In genomic region chr4:137994562-137995336, GRCm38 (mm10) we compare ENCODE assay signal across 8 mouse cellular contexts. TPM values are rescaled to one million over a fixed set of nuclear protein-coding genes. Genes with fewer than 3 reads are reported as not detected.
DNase-seq lines count a peak whose midpoint lies in the region; ATAC-seq and TF ChIP-seq lines count a peak whose summit lies in the region.

No protein-coding gene starts in this region.

- peak; percentile 37 for DNase-seq in liver, adult 2 months (ENCODE audit: extremely low read depth, low read depth, low spot score)
- DNase-seq in liver: no peak
- DNase-seq in embryonic facial prominence, embryonic 14.5 days (ENCODE audit: low spot score): no peak
- DNase-seq in left cerebral cortex, postnatal 14 days (ENCODE audit: low spot score in 2 of 2): no peak
- no peak for DNase-seq in ovary, postnatal 36 days (ENCODE audit: low spot score)

- H3K4me1 ChIP-seq in liver, adult 2 months (ENCODE audit: control insufficient read depth, insufficient read depth, low read length): peaks cover 11% of the 10 kb centered on the region
- peaks cover 17% of the 10 kb centered on the region for H3K4me1 ChIP-seq in embryonic facial prominence, embryonic 14.5 days (ENCODE audit: control insufficient read depth, insufficient read depth, low read length)
- peaks cover 23% of the 10 kb centered on the region for H3K4me1 ChIP-seq in intestine, embryonic 15.5 days (replicated peaks)
- H3K4me1 ChIP-seq in midbrain, embryonic 16.5 days (ENCODE audit: control insufficient read depth, insufficient read depth, low read length): peaks cover 26% of the 10 kb centered on the region

- peak overlapping the region; percentile 86; the same call in 1 of the 2 replicates for H3K9ac ChIP-seq in liver, adult 2 months (ENCODE audit: low read depth, low read length)
- H3K9ac ChIP-seq in embryonic facial prominence, embryonic 14.5 days (ENCODE audit: low read depth, low read length): peak overlapping the region; percentile 98
- H3K9ac ChIP-seq in intestine, embryonic 15.5 days: peak overlapping the region; percentile 95
- peak overlapping the region; percentile 99 for H3K9ac ChIP-seq in midbrain, embryonic 16.5 days (ENCODE audit: low read depth, low read length)

- 32% methylated on average over 12 of the region's 12 CpGs for WGBS in liver, adult 2 months
- 40% methylated on average over 12 of the region's 12 CpGs for WGBS in embryonic facial prominence, embryonic 14.5 days
- 41% methylated on average over 12 of the region's 12 CpGs for WGBS in intestine, embryonic 15.5 days
- 43% methylated on average over 12 of the region's 12 CpGs for WGBS in midbrain, embryonic 16.5 days

- no peak for ATAC-seq in embryonic facial prominence, embryonic 14.5 days (ENCODE audit: low read depth)
- ATAC-seq in intestine, embryonic 15.5 days: no peak
- ATAC-seq in midbrain, embryonic 16.5 days: no peak
- ATAC-seq in megakaryocyte-erythroid progenitor cell, adult 5-6 weeks (replicated peaks; ENCODE audit: low FRiP score, low TSS enrichment, poor library complexity, severe bottlenecking): no peak

- H3K9me3 ChIP-seq in embryonic facial prominence, embryonic 14.5 days (ENCODE audit: control insufficient read depth, low read length): no peaks in the 10 kb centered on the region
- H3K9me3 ChIP-seq in intestine, embryonic 15.5 days: no peaks in the 10 kb centered on the region
- H3K9me3 ChIP-seq in midbrain, embryonic 16.5 days (replicated peaks; ENCODE audit: control insufficient read depth, low read length, poor library complexity, severe bottlenecking): no peaks in the 10 kb centered on the region

- H3K4me3 ChIP-seq in liver, adult 2 months (ENCODE audit: insufficient read depth, low read depth, low read length): peak overlapping the region; percentile 64
- H3K4me3 ChIP-seq in embryonic facial prominence, embryonic 14.5 days (ENCODE audit: low read depth, low read length): peak overlapping the region; percentile 99
- peak overlapping the region; percentile 93 for H3K4me3 ChIP-seq in intestine, embryonic 15.5 days (replicated peaks)
- peak overlapping the region; percentile 94 for H3K4me3 ChIP-seq in midbrain, embryonic 16.5 days (ENCODE audit: low read depth, low read length)

- TF ChIP-seq CTCF in liver, adult 2 months (IDR thresholded peaks at IDR 0.05; ENCODE audit: low read depth, low read length): no peak

- peak overlapping the region; percentile 75 for H3K4me2 ChIP-seq in embryonic facial prominence, embryonic 14.5 days (ENCODE audit: low read depth, low read length)
- H3K4me2 ChIP-seq in intestine, embryonic 15.5 days (replicated peaks): peak overlapping the region; percentile 76
- peak overlapping the region; percentile 67 for H3K4me2 ChIP-seq in midbrain, embryonic 16.5 days (ENCODE audit: low read length)

- intact Hi-C loops in left cerebral cortex, postnatal 14 days (cut with DNase I): loop anchor here (10.0 kb wide), 1 partner anchor 110 kb away; no protein-coding TSS in a partner anchor

- H3K36me3 ChIP-seq in liver, adult 2 months (ENCODE audit: control insufficient read depth, insufficient read depth, low read length): no peaks in the 10 kb centered on the region
- H3K36me3 ChIP-seq in embryonic facial prominence, embryonic 14.5 days (ENCODE audit: control insufficient read depth, insufficient read depth, low read length): peaks cover 36% of the 10 kb centered on the region
- peaks cover 18% of the 10 kb centered on the region for H3K36me3 ChIP-seq in intestine, embryonic 15.5 days
- peaks cover 7% of the 10 kb centered on the region for H3K36me3 ChIP-seq in midbrain, embryonic 16.5 days (ENCODE audit: control insufficient read depth, insufficient read depth, low read length)

- H3K79me2 ChIP-seq in liver, adult 2 months (ENCODE audit: control insufficient read depth, insufficient read depth, low read length): peaks cover 13% of the 10 kb centered on the region; the same call in 1 of the 2 replicates

- H3K27me3 ChIP-seq in liver, adult 2 months (ENCODE audit: control insufficient read depth, insufficient read depth, low read length): no peaks in the 10 kb centered on the region
- H3K27me3 ChIP-seq in embryonic facial prominence, embryonic 14.5 days (replicated peaks; ENCODE audit: control insufficient read depth, insufficient read depth, low read length): 0 out of 2 replicates have a peak, but pooled peaks cover 4% of the 10 kb centered on the region
- peaks cover 3% of the 10 kb centered on the region; the same call in 1 of the 2 replicates for H3K27me3 ChIP-seq in intestine, embryonic 15.5 days (replicated peaks)
- no peaks in the 10 kb centered on the region for H3K27me3 ChIP-seq in midbrain, embryonic 16.5 days (ENCODE audit: control insufficient read depth, insufficient read depth, low read depth, low read length)

- H3K27ac ChIP-seq in liver, adult 2 months (replicated peaks; ENCODE audit: insufficient read depth, low read depth, low read length): peak overlapping the region; percentile 51
- H3K27ac ChIP-seq in embryonic facial prominence, embryonic 14.5 days (replicated peaks; ENCODE audit: low read depth, low read length): 0 out of 2 replicates have a peak overlapping the region, but pooled peaks have one; percentile 91
- H3K27ac ChIP-seq in intestine, embryonic 15.5 days: peak overlapping the region; percentile 87
- peak overlapping the region; percentile 97; the same call in 1 of the 2 replicates for H3K27ac ChIP-seq in midbrain, embryonic 16.5 days (ENCODE audit: low read length)

- no peak for TF ChIP-seq POLR2A in liver, adult 2 months (IDR thresholded peaks at IDR 0.05; ENCODE audit: extremely low read depth, insufficient read depth, low read length)

RNA-seq across cellular contexts. Expression of gene Eif4g3, which starts 1.9 kb away (rescaled TPM):
- total RNA-seq in liver, adult 2 months (2014; rRNA removed): 9.7 and 11.9 TPM in 2 replicates
- 11.8 and 17.0 TPM in 2 replicates for polyA plus RNA-seq in liver, adult 2 months (2012; rRNA removed)
- polyA plus RNA-seq in embryonic facial prominence, embryonic 14.5 days (2014; fragmentation: Nextera tagmentation; extraction: Ambion mirVana): 33.9 and 35.4 TPM in 2 replicates
- 24.2 and 25.1 TPM in 2 replicates for polyA plus RNA-seq in intestine, embryonic 15.5 days (2015; fragmentation: Nextera tagmentation; extraction: Ambion mirVana)
- 48.7 and 54.1 TPM in 2 replicates for polyA plus RNA-seq in midbrain, embryonic 16.5 days (2015; fragmentation: Nextera tagmentation; extraction: Ambion mirVana)
- total RNA-seq in left cerebral cortex, postnatal 14 days (2021): 100 to 1,000 TPM; 199 TPM
- total RNA-seq in megakaryocyte-erythroid progenitor cell, adult 5-6 weeks (2014; fragmentation: Nextera tagmentation): 58.7 and 61.5 TPM in 2 replicates
- 24.2 and 25.3 TPM in 2 replicates for total RNA-seq in megakaryocyte-erythroid progenitor cell, adult 5-6 weeks (2017)
